Mouse (Mus musculus): ENCODE data around the gene Kif9. TPM values are rescaled to one million over a fixed set of nuclear protein-coding genes. Genes with fewer than 3 reads are reported as not detected.

Kif9 gene
- polyA plus RNA-seq, 1 experiment, result 0.48 TPM

- Histone ChIP-seq H3K4me2 (ENCODE audit: low read depth) (peak overlapping the region; percentile 12), H3K27me3 (ENCODE audit: control insufficient read depth, insufficient read depth, insufficient read length) (peaks cover 10% of the 10 kb centered on the region), H3K36me3 (ENCODE audit: control insufficient read depth, insufficient read depth) (no peaks in the 10 kb centered on the region), H3K79me2 (ENCODE audit: control insufficient read depth, insufficient read depth) (peaks cover 10% of the 10 kb centered on the region), H3K4me3 (no peak overlapping the region), H3ac (ENCODE audit: control insufficient read depth, insufficient read length) (no peak overlapping the region)
- TF ChIP-seq SRF (IDR thresholded peaks at IDR 0.05; ENCODE audit: control insufficient read depth, insufficient read length, low read depth) (no peak), POLR2A (IDR thresholded peaks at IDR 0.05; ENCODE audit: insufficient read length, low read depth) (no peak), E2F4 (IDR thresholded peaks at IDR 0.05; ENCODE audit: insufficient read depth) (no peak), TCF3 (IDR thresholded peaks at IDR 0.05; ENCODE audit: insufficient read length, low read depth) (no peak), MYOG (IDR thresholded peaks at IDR 0.05; ENCODE audit: control insufficient read depth in 1 of 3, insufficient read depth in 1 of 3, insufficient read length in 2 of 3, low read depth in 2 of 3) (no peak), TCF12 (IDR thresholded peaks at IDR 0.05; ENCODE audit: insufficient read depth, poor library complexity, severe bottlenecking) (no peak), REST (IDR thresholded peaks at IDR 0.05; ENCODE audit: insufficient read depth, insufficient read length) (no peak)
Observed at GRCm38 (mm10) chr9:110478639-110479038, 1.9 kb downstream of the Kif9 start.

- Histone ChIP-seq H3K36me3 (ENCODE audit: control insufficient read depth, insufficient read depth) (no peaks in the 10 kb centered on the region), H3K4me3 (no peak overlapping the region), H3K79me2 (ENCODE audit: control insufficient read depth, insufficient read depth) (no peaks in the 10 kb centered on the region), H3K4me2 (ENCODE audit: low read depth) (no peak overlapping the region), H3ac (ENCODE audit: control insufficient read depth, insufficient read length) (no peak overlapping the region), H3K27me3 (ENCODE audit: control insufficient read depth, insufficient read depth, insufficient read length) (peaks cover 26% of the 10 kb centered on the region)
- TF ChIP-seq CEBPB (IDR thresholded peaks at IDR 0.05; ENCODE audit: insufficient read depth, poor library complexity, severe bottlenecking) (no peak), REST (IDR thresholded peaks at IDR 0.05; ENCODE audit: insufficient read depth, insufficient read length) (no peak), MYOD1 (IDR thresholded peaks at IDR 0.05; ENCODE audit: control insufficient read depth in 1 of 3, insufficient read length in 2 of 3, low read depth in 2 of 3) (no peak), SRF (IDR thresholded peaks at IDR 0.05; ENCODE audit: control insufficient read depth, insufficient read length, low read depth) (no peak), TCF3 (IDR thresholded peaks at IDR 0.05; ENCODE audit: insufficient read length, low read depth) (no peak), USF1 (IDR thresholded peaks at IDR 0.05; ENCODE audit: low read depth) (no peak), POLR2A (IDR thresholded peaks at IDR 0.05; ENCODE audit: insufficient read length, low read depth) (no peak), POLR2AphosphoS2 (IDR thresholded peaks at IDR 0.05; ENCODE audit: insufficient read length, low read depth) (no peak), TCF12 (IDR thresholded peaks at IDR 0.05; ENCODE audit: insufficient read depth, poor library complexity, severe bottlenecking) (no peak)
Observed at GRCm38 (mm10) chr9:110488841-110489240, 12.1 kb downstream of the Kif9 start.

- Histone ChIP-seq H3ac (ENCODE audit: control insufficient read depth, insufficient read length) (no peak overlapping the region), H3K36me3 (ENCODE audit: control insufficient read depth, insufficient read depth) (no peaks in the 10 kb centered on the region), H3K79me2 (ENCODE audit: control insufficient read depth, insufficient read depth) (no peaks in the 10 kb centered on the region), H3K27me3 (ENCODE audit: control insufficient read depth, insufficient read depth, insufficient read length) (peaks cover 25% of the 10 kb centered on the region), H3K4me2 (ENCODE audit: low read depth) (no peak overlapping the region), H3K4me3 (no peak overlapping the region)
- no peak for TF ChIP-seq USF1 (IDR thresholded peaks at IDR 0.05; ENCODE audit: low read depth)
- no peak for TF ChIP-seq TCF3 (IDR thresholded peaks at IDR 0.05; ENCODE audit: insufficient read length, low read depth)
- TF ChIP-seq E2F4 (IDR thresholded peaks at IDR 0.05; ENCODE audit: insufficient read depth), result no peak
- no peak for TF ChIP-seq POLR2AphosphoS2 (IDR thresholded peaks at IDR 0.05; ENCODE audit: insufficient read length, low read depth)
- TF ChIP-seq TCF12 (IDR thresholded peaks at IDR 0.05; ENCODE audit: insufficient read depth, poor library complexity, severe bottlenecking), result no peak
- TF ChIP-seq POLR2A (IDR thresholded peaks at IDR 0.05; ENCODE audit: insufficient read length, low read depth), result no peak
- no peak for TF ChIP-seq MAX (IDR thresholded peaks at IDR 0.05; ENCODE audit: low read depth)
- no peak for TF ChIP-seq REST (IDR thresholded peaks at IDR 0.05; ENCODE audit: insufficient read depth, insufficient read length)
- TF ChIP-seq CEBPB (IDR thresholded peaks at IDR 0.05; ENCODE audit: insufficient read depth, poor library complexity, severe bottlenecking), result no peak
- TF ChIP-seq SRF (IDR thresholded peaks at IDR 0.05; ENCODE audit: control insufficient read depth, insufficient read length, low read depth), result no peak
- no peak for TF ChIP-seq MYOD1 (IDR thresholded peaks at IDR 0.05; ENCODE audit: control insufficient read depth in 1 of 3, insufficient read length in 2 of 3, low read depth in 2 of 3)
- TF ChIP-seq MYOG (IDR thresholded peaks at IDR 0.05; ENCODE audit: control insufficient read depth in 1 of 3, insufficient read depth in 1 of 3, insufficient read length in 2 of 3, low read depth in 2 of 3), result no peak
Observed at GRCm38 (mm10) chr9:110490913-110491312, 14.2 kb downstream of the Kif9 start.

GRCm38 (mm10) chr9:110525737-110526136 lies 49.0 kb downstream of the Kif9 start:
- TF ChIP-seq POLR2A (IDR thresholded peaks at IDR 0.05; ENCODE audit: insufficient read length, low read depth) (no peak), REST (IDR thresholded peaks at IDR 0.05; ENCODE audit: insufficient read depth, insufficient read length) (no peak), MYOD1 (IDR thresholded peaks at IDR 0.05; ENCODE audit: control insufficient read depth in 1 of 3, insufficient read length in 2 of 3, low read depth in 2 of 3) (no peak), TCF12 (IDR thresholded peaks at IDR 0.05; ENCODE audit: insufficient read depth, poor library complexity, severe bottlenecking) (no peak), USF1 (IDR thresholded peaks at IDR 0.05; ENCODE audit: low read depth) (no peak), MAX (IDR thresholded peaks at IDR 0.05; ENCODE audit: low read depth) (no peak), TCF3 (IDR thresholded peaks at IDR 0.05; ENCODE audit: insufficient read length, low read depth) (no peak), POLR2AphosphoS2 (IDR thresholded peaks at IDR 0.05; ENCODE audit: insufficient read length, low read depth) (no peak), E2F4 (IDR thresholded peaks at IDR 0.05; ENCODE audit: insufficient read depth) (no peak), CEBPB (IDR thresholded peaks at IDR 0.05; ENCODE audit: insufficient read depth, poor library complexity, severe bottlenecking) (no peak), SRF (IDR thresholded peaks at IDR 0.05; ENCODE audit: control insufficient read depth, insufficient read length, low read depth) (no peak), MYOG (IDR thresholded peaks at IDR 0.05; ENCODE audit: control insufficient read depth in 1 of 3, insufficient read depth in 1 of 3, insufficient read length in 2 of 3, low read depth in 2 of 3) (no peak)
- Histone ChIP-seq H3K79me2 (ENCODE audit: control insufficient read depth, insufficient read depth) (no peaks in the 10 kb centered on the region), H3K4me3 (no peak overlapping the region), H3K36me3 (ENCODE audit: control insufficient read depth, insufficient read depth) (no peaks in the 10 kb centered on the region), H3ac (ENCODE audit: control insufficient read depth, insufficient read length) (no peak overlapping the region), H3K27me3 (ENCODE audit: control insufficient read depth, insufficient read depth, insufficient read length) (peaks cover 5% of the 10 kb centered on the region), H3K4me2 (ENCODE audit: low read depth) (no peak overlapping the region)
